Mouse (Mus musculus) frontal cortex, adult (tissue): Measurements from ENCODE around the gene Mettl1.

Experiments used
- ATAC-seq: cut with Nextera tagmentation; 2 replicates; pipeline ENCODE4 v1.9.2; 2017; ENCODE audit warnings: mild to moderate bottlenecking, moderate library complexity, mixed read lengths; ENCODE audit not compliant: low TSS enrichment

Gene Mettl1

GRCm38 (mm10) chr10:127041274-127041766 is at the start of gene Mettl1, which contains the start of gene Eef1akmt3:
TSS of gene Mettl1 (plus strand) at chr10:127041414.
TSS of gene Eef1akmt3 (minus strand) at chr10:127041513.
- peak; percentile 46 for ATAC-seq

GRCm38 (mm10) chr10:126991676-126992075 is 49.5 kb upstream of the Mettl1 start:
- ATAC-seq, result no peak

GRCm38 (mm10) chr10:126993621-126994020 is 47.6 kb upstream of the Mettl1 start:
- no peak for ATAC-seq

- no peak for ATAC-seq
These were observed 43.7 kb upstream of the Mettl1 start for GRCm38 (mm10) chr10:126997340-126998113.

GRCm38 (mm10) chr10:127000529-127000928 is 40.7 kb upstream of the Mettl1 start, which contains the start of gene Avil:
TSS of gene Avil (plus strand) at chr10:127000709.
- ATAC-seq, result no peak

- ATAC-seq, result no peak
These were observed 39.9 kb upstream of the Mettl1 start for GRCm38 (mm10) chr10:127001297-127001696.

GRCm38 (mm10) chr10:127002056-127002455 is 39.2 kb upstream of the Mettl1 start:
- ATAC-seq, result no peak

GRCm38 (mm10) chr10:127002765-127003164 is 38.4 kb upstream of the Mettl1 start:
- ATAC-seq, result no peak

GRCm38 (mm10) chr10:127003334-127003733 is 37.9 kb upstream of the Mettl1 start:
- ATAC-seq, result no peak

- no peak for ATAC-seq
These were observed 37.4 kb upstream of the Mettl1 start for GRCm38 (mm10) chr10:127003806-127004205.

- no peak for ATAC-seq
These were observed 24.7 kb upstream of the Mettl1 start for GRCm38 (mm10) chr10:127016488-127016887.

GRCm38 (mm10) chr10:127017071-127017470 is 24.1 kb upstream of the Mettl1 start:
- ATAC-seq, result no peak

GRCm38 (mm10) chr10:127018422-127018821 is 22.8 kb upstream of the Mettl1 start:
- no peak for ATAC-seq

- ATAC-seq, result peak; percentile 90
These were observed 10.6 kb upstream of the Mettl1 start, which contains the start of gene Tsfm for GRCm38 (mm10) chr10:127030336-127031296. TSS of gene Tsfm (minus strand) at chr10:127030840.

- ATAC-seq, result no peak
These were observed 7.9 kb upstream of the Mettl1 start for GRCm38 (mm10) chr10:127033301-127033741.

GRCm38 (mm10) chr10:127036273-127036672 is 4.9 kb upstream of the Mettl1 start:
- no peak for ATAC-seq

- no peak for ATAC-seq
These were observed 3.6 kb upstream of the Mettl1 start for GRCm38 (mm10) chr10:127037641-127038040.

GRCm38 (mm10) chr10:127040569-127041214 is 522 bp upstream of the Mettl1 start:
- peak; percentile 39 for ATAC-seq

- ATAC-seq, result peak; percentile 82
These were observed 642 bp downstream of the Mettl1 start for GRCm38 (mm10) chr10:127041774-127042338.

- ATAC-seq, result no peak
These were observed 1.4 kb downstream of the Mettl1 start for GRCm38 (mm10) chr10:127042468-127043115.

- ATAC-seq, result no peak
These were observed 2.0 kb downstream of the Mettl1 start for GRCm38 (mm10) chr10:127043187-127043586.
